Mouse (Mus musculus) cerebellum, adult 11 months (tissue): ENCODE measurements at regions not wholly inside any gene's neighbourhood (a gene's known extent, or its start where the extent isn't known, plus 50 kb on each side); places are given as distances from the start of the nearest gene placed in this dataset.

Source experiments
- DNase-seq: peaks from one replicate; pipeline ENCODE4 v3.0.0; 2022

DNA sequence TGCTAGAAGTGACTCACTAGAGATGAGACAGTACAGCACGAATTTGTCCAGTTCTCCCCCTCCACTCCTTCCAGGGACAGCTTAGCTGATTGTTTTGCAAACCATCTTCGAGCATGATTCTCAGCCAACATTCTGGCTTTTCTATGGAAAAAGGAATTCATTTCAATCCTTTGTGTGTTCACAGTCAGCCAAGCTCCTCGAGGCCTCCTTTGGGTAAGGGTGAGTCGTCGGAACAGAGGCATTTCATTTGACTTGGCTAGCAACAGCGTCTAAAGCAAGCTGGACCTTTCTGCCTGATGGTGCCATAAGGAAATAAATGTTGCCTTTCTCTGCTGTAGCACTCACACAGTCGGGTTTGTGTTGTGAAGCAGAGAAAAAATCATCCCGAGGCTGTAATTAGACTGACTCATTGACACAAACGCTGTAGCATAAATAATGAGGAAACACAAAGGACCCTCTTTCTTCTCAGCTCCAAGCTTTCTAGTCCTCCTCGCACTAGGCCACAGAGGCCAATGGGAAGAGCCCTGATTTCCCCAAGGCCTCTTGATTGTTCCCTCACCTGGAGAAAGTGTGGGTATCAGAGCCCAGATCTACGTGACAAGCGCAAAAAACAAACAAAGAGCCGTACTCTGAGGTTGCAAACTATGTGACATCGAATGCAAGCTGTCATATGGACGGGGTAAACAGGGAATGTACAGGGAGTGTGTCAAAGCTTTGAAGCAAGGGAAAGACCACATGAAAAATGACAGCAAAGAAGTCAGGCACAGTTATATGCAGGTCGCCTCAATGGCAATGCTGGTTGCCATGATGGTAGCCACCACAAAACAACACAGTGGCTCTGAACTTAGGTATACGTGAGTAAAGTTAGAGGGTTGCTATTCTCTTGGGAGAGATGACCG lies 232.3 kb downstream of the Rnd3 start:
- no peak for DNase-seq

- no peak for DNase-seq
Observed at GRCm38 (mm10) chr2:50915149-50915548, 233.8 kb downstream of the Rnd3 start.

GRCm38 (mm10) chr2:50914176-50914575 lies 234.7 kb downstream of the Rnd3 start:
- no peak for DNase-seq

GRCm38 (mm10) chr2:50908762-50909161 lies 240.1 kb downstream of the Rnd3 start:
- no peak for DNase-seq

DNA sequence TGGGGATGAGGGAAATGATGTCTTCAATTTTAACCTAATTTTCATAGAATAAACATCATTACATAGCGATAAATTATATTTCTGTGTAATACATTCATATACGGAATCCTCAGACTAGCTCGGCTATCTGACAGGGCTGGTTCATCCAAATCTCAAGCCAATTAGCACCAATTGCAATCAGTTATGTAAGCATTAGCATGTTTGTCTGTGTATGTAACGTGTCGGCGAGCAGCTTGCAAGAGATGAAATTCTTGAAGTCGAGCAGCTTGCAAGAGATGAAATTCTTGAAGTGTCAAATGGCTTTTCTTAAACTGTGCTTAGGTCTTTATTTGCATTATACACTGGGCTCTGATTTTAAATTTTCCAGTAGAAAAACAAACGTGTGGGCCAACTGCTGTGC lies 246.2 kb downstream of the Rnd3 start:
- DNase-seq: no peak

GRCm38 (mm10) chr2:50902220-50902619 lies 246.7 kb downstream of the Rnd3 start:
- no peak for DNase-seq

GRCm38 (mm10) chr2:50888992-50889391 lies 259.9 kb downstream of the Rnd3 start:
- DNase-seq: no peak

- no peak for DNase-seq
Observed at GRCm38 (mm10) chr2:50887954-50888353, 261.0 kb downstream of the Rnd3 start.

- DNase-seq: no peak
Observed at GRCm38 (mm10) chr2:50885924-50886315, 263.0 kb downstream of the Rnd3 start.

GRCm38 (mm10) chr2:50885280-50885923 lies 263.5 kb downstream of the Rnd3 start:
- no peak for DNase-seq

DNA sequence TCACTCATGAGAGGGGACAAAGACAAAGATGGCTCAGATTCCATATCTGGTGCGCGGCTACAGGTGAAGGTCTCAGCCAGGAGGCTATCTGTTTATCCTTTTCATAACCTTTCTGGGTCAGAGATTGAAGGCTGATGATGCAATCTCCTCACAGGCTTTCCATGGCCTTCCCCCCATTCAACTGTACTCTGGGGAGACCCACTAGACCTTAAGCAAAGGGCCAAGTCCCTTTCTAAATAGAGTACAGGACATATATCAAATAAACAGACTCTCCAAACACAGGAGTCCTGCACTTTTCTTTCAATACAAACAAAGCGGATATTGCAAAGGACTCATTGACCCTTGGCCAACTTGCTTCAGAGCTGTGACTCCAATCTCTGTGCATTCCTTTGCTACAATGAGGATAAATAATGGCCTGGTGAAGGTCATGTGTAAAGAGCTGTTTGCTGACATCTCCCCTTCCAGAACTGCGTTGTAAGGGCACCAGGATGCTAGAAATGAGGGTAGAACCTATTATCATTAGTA lies 267.3 kb downstream of the Rnd3 start:
- no peak for DNase-seq

- DNase-seq: no peak
Observed at GRCm38 (mm10) chr2:50880806-50881205, 268.1 kb downstream of the Rnd3 start.

- DNase-seq: no peak
Observed at GRCm38 (mm10) chr2:50877716-50878115, 271.2 kb downstream of the Rnd3 start.

DNA sequence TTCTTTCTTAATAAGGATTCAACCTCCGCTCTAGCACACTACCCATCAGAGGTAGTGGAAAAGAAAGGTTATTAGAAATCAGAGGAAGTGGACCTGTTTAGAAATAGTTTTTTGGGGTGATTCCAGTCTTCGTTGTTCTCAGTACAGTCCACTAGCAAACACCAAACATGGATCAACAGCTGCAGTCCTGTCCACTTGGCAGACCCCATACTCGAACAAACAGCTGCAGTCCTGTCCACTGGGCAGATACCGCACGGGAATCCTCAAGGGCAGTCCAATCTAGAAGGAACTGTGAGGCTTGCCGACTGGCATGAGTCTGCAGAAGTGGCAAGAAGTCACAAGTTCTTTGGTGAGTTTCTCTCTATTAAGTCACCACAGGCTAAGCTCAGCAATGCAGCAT lies 273.8 kb downstream of the Rnd3 start:
- no peak for DNase-seq

DNA sequence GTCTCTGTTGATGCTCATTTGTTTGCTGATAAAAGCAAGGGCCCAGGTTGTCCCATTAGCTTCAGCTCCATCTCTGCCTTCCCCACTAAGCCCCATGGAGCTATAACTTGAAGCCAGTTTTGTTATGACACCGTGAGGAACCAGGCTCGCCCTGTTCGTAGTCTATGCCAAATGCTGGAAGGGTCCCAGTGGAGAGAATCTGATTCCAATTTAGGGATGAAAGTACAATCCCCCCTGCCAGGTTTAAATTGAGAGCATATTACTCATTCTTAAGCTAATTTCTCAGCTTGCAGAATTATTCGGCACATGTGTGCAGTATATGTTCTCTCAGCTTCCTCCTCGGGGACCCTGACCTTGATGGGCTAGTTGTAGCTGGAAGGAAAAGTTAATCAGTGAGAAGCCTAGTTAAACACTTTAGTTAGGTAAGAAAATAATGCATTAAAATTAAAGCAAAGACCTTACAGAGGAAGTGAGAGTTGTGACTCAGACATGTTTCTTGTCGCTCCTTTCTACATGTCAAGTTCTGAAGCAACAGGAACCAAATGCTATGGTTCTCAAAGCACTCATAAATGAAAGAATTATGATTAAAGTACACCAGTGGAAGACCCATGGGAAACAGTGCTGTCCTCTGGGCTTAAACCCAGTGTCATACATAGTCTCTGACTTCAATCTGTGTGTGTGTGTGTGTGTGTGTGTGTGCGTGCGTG lies 295.2 kb downstream of the Rnd3 start:
- no peak for DNase-seq

- DNase-seq: no peak
Observed at GRCm38 (mm10) chr2:50852413-50852919, 296.4 kb downstream of the Rnd3 start.

DNA sequence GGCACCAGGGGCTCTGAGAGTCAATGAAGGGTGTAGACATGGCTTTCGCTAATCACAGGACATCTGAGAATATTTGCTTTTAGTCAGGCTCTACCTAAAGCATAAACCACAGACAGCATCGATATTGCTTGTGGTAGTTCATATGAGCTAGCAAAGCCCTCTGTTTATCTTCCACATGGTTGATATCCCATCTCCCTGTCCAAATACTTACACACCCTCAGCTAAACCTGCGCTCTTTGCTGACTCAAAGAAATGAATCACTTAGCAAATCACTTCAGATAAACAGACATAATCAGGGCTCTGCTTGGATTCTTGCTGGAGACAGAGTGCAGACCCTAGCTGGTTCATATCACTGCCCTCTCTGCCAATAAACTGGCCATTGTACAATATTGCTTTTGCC lies 298.8 kb downstream of the Rnd3 start:
- DNase-seq: no peak

DNA sequence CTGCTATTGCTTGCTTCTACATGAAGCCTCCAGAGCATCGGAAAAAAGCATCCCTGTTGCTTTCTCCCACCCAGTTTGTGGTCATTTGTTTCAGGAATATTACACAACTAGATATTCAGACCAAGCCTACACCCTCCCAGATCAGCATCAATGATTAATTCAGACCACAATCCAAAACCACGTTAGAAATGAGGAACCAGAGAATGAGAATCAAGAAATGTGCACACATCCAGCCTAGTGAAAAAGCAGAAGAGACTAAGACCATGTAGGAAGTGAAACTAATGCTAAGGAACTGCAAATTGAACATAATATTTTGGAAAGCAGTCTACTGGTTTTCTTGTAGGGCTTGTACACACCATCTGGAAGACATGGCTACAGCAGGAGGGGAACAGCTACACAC lies 307.0 kb downstream of the Rnd3 start:
- no peak for DNase-seq

DNA sequence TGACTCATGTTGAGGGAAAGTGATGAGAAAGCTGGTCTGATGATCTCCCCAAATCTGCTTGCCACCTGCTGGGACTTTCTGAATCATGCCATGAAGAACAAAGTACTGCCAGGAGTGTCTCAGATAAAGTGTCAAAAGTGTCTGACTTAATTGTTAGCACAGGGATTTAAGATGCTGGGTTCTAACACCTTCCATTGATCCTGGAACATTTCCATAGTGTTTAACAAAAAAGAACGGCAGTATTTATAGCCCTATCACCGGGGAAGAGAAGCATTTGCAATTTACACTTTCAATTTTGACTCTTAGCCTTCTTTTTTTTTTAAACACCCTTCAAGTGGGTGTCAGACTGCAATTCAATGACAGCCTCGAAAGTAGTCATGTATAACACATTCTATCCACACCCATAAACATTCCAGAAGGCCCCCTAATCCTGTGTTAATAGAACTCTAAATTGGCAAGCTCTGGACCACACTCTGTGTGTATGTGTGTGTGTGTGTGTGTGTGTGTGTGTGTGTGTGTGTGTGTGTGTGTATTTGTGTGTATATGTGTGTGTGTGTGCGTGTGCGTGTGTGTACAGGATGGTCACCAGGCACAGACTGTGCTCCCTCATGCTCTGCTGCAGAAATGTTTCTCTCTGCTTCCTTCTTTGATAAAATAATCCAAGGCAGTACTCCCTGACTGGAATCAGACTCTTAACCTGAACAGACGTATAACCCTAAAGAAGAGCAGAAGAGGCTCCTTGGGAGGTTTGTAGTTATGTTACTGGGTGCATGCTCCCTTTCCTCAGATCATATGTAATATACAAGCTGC lies 313.2 kb downstream of the Rnd3 start:
- DNase-seq: no peak

DNA sequence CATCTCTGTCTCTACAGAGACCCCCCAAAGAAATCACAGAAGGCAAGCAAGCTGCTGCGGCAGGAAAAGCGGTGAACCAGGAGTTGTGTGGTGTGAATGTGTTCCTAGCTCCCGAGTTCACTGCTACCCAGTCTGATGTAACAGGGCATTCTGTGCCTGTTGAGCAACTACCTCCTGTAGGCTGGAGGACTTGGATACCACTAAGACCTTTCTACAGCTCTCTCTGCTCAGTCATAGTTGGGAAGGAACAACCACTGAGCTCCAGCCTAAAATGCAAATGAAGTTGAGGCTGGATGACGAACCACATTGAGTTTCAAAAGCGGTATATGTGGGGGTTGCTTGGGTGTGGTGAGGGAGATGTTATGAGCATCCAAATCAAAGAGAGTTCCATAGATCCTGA lies 315.1 kb downstream of the Rnd3 start:
- no peak for DNase-seq

GRCm38 (mm10) chr2:50832471-50832870 lies 316.4 kb downstream of the Rnd3 start:
- DNase-seq: no peak

GRCm38 (mm10) chr2:50830056-50830720 lies 318.7 kb downstream of the Rnd3 start:
- DNase-seq: no peak
